Mouse (Mus musculus) hindbrain, embryonic 10.5 days (tissue): ENCODE results near the gene Gm10563. TPM values are rescaled to one million over a fixed set of nuclear protein-coding genes. Genes with fewer than 3 reads are reported as not detected.

Experiments
- DNase-seq: peaks from one replicate; pipeline ENCODE4 v3.0.0-alpha.2; 2017; ENCODE audit warnings: low spot score
- H3K27ac ChIP-seq: fragments of 300-500 bp; sonication (generic); 2 replicates; pipeline ENCODE4 v1.5.1; 2016; ENCODE audit warnings: mild to moderate bottlenecking, moderate library complexity
- H3K27me3 ChIP-seq: fragments of 300-500 bp; sonication (generic); 2 replicates; pipeline ENCODE4 v1.6.1; 2016; ENCODE audit warnings: mild to moderate bottlenecking; ENCODE audit not compliant: poor library complexity, insufficient read depth, severe bottlenecking
- H3K36me3 ChIP-seq: fragments of 300-500 bp; sonication (generic); 2 replicates; pipeline ENCODE4 v1.6.1; 2016; ENCODE audit warnings: mild to moderate bottlenecking, moderate library complexity
- H3K4me1 ChIP-seq: fragments of 300-500 bp; sonication (generic); replicated peaks from 2 replicates; pipeline ENCODE4 v1.6.1; 2016; ENCODE audit warnings: mild to moderate bottlenecking
- H3K4me3 ChIP-seq: fragments of 300-500 bp; sonication (generic); 2 replicates; pipeline ENCODE4 v1.5.1; 2016; ENCODE audit warnings: mild to moderate bottlenecking, moderate library complexity
- H3K9me3 ChIP-seq: fragments of 300-500 bp; sonication (generic); 2 replicates; pipeline ENCODE4 v1.6.1; 2016; ENCODE audit warnings: mild to moderate bottlenecking, moderate library complexity
- WGBS: fragments of 180-500 bp; shearing (Covaris S2); methylation state at CpG from one replicate; pipeline ENCODE4 v1.1.7; 2016; 5-methylcytosine and 5-hydroxymethylcytosine counted together
- polyA plus RNA-seq: library from polyadenylated mRNA; unstranded; fragments of >200 nt; fragmentation: Nextera tagmentation; extraction: Ambion mirVana; gene quantifications from 2 replicates; pipeline ENCODE4 v1.2.1, GENCODE M21; 2016

Gene Gm10563
- polyA plus RNA-seq, 1 experiment from 2014 or later, result not detected

- H3K4me1 ChIP-seq, result peaks cover 13% of the 10 kb centered on the region
- peak; percentile 97 for DNase-seq
- H3K9me3 ChIP-seq, result no peaks in the 10 kb centered on the region
- H3K36me3 ChIP-seq, result peaks cover 4% of the 10 kb centered on the region
- peak within 1 kb of the TSS; percentile 91 for H3K4me3 ChIP-seq
- peak within 1 kb of the TSS; percentile 88 for H3K27ac ChIP-seq
- under 1% methylated on average over 73 of the region's 73 CpGs for WGBS
- H3K27me3 ChIP-seq, result no peaks in the 10 kb centered on the region
Observed at GRCm38 (mm10) chr4:155668689-155669597, 23.7 kb upstream of the Gm10563 start, which contains the start of gene Mib2. Mib2 (minus strand) TSS chr4:155669198.

GRCm38 (mm10) chr4:155666903-155667302, 21.7 kb upstream of the Gm10563 start:
- no peak overlapping the region for H3K4me3 ChIP-seq
- no peak overlapping the region for H3K27ac ChIP-seq
- H3K36me3 ChIP-seq, result peaks cover 7% of the 10 kb centered on the region
- no peak for DNase-seq
- no peaks in the 10 kb centered on the region for H3K27me3 ChIP-seq
- H3K9me3 ChIP-seq, result no peaks in the 10 kb centered on the region
- H3K4me1 ChIP-seq, result peaks cover 13% of the 10 kb centered on the region

GRCm38 (mm10) chr4:155660641-155661040, 15.4 kb upstream of the Gm10563 start:
- peaks cover 40% of the 10 kb centered on the region for H3K36me3 ChIP-seq
- H3K9me3 ChIP-seq, result no peaks in the 10 kb centered on the region
- no peak overlapping the region for H3K27ac ChIP-seq
- H3K4me3 ChIP-seq, result no peak overlapping the region
- H3K27me3 ChIP-seq, result peaks cover 18% of the 10 kb centered on the region
- H3K4me1 ChIP-seq, result no peaks in the 10 kb centered on the region
- 90% methylated on average over 12 of the region's 12 CpGs for WGBS
- no peak for DNase-seq

GRCm38 (mm10) chr4:155658961-155659360, 13.8 kb upstream of the Gm10563 start:
- no peak overlapping the region for H3K27ac ChIP-seq
- 92% methylated on average over 10 of the region's 10 CpGs for WGBS
- H3K9me3 ChIP-seq, result no peaks in the 10 kb centered on the region
- no peak overlapping the region for H3K4me3 ChIP-seq
- no peak for DNase-seq
- H3K4me1 ChIP-seq, result peaks cover 17% of the 10 kb centered on the region
- H3K27me3 ChIP-seq, result peaks cover 35% of the 10 kb centered on the region
- H3K36me3 ChIP-seq, result peaks cover 36% of the 10 kb centered on the region

- Histone ChIP-seq H3K27ac (no peak overlapping the region), H3K9me3 (no peaks in the 10 kb centered on the region), H3K27me3 (peaks cover 61% of the 10 kb centered on the region), H3K4me1 (peaks cover 41% of the 10 kb centered on the region), H3K36me3 (peaks cover 40% of the 10 kb centered on the region), H3K4me3 (no peak overlapping the region)
- WGBS, result 92% methylated on average over 13 of the region's 13 CpGs
- no peak for DNase-seq
Observed at GRCm38 (mm10) chr4:155656214-155656751, 11.1 kb upstream of the Gm10563 start.

- H3K27ac ChIP-seq, result peak overlapping the region; percentile 50; the same call in 1 of the 2 replicates
Observed at GRCm38 (mm10) chr4:155654456-155655298, 9.5 kb upstream of the Gm10563 start.

GRCm38 (mm10) chr4:155654183-155654455, 8.9 kb upstream of the Gm10563 start:
- WGBS, result 2% methylated on average over 6 of the region's 6 CpGs
- DNase-seq, result no peak
- H3K36me3 ChIP-seq, result peaks cover 50% of the 10 kb centered on the region
- H3K4me1 ChIP-seq, result peaks cover 42% of the 10 kb centered on the region
- H3K9me3 ChIP-seq, result no peaks in the 10 kb centered on the region
- peaks cover 73% of the 10 kb centered on the region for H3K27me3 ChIP-seq
- no peak overlapping the region; the same call in 1 of the 2 replicates for H3K27ac ChIP-seq
- H3K4me3 ChIP-seq, result peak overlapping the region; percentile 56

More at GRCm38 (mm10) chr4:155654456-155655298, 9.5 kb upstream of the Gm10563 start:
- peaks cover 42% of the 10 kb centered on the region for H3K4me1 ChIP-seq
- H3K4me3 ChIP-seq, result peak overlapping the region; percentile 56
- 2% methylated on average over 52 of the region's 52 CpGs for WGBS
- peak; percentile 64 for DNase-seq
- H3K9me3 ChIP-seq, result no peaks in the 10 kb centered on the region
- peaks cover 49% of the 10 kb centered on the region for H3K36me3 ChIP-seq
- peaks cover 73% of the 10 kb centered on the region for H3K27me3 ChIP-seq

- peak; percentile 57 for DNase-seq
- Histone ChIP-seq H3K9me3 (no peaks in the 10 kb centered on the region), H3K36me3 (peaks cover 50% of the 10 kb centered on the region), H3K4me3 (peak overlapping the region; percentile 56), H3K27ac (peak overlapping the region; percentile 74; the same call in 1 of the 2 replicates), H3K27me3 (peaks cover 73% of the 10 kb centered on the region), H3K4me1 (peaks cover 42% of the 10 kb centered on the region)
- 2% methylated on average over 31 of the region's 31 CpGs for WGBS
Observed at GRCm38 (mm10) chr4:155653451-155654182, 8.4 kb upstream of the Gm10563 start.

- peak; percentile 71 for DNase-seq
- Histone ChIP-seq H3K27ac (peak within 1 kb of the TSS; percentile 74), H3K27me3 (peaks cover 73% of the 10 kb centered on the region), H3K9me3 (no peaks in the 10 kb centered on the region), H3K36me3 (peaks cover 50% of the 10 kb centered on the region), H3K4me3 (peak within 1 kb of the TSS; percentile 56), H3K4me1 (peaks cover 42% of the 10 kb centered on the region)
- under 1% methylated on average over 33 of the region's 33 CpGs for WGBS
Observed at GRCm38 (mm10) chr4:155653086-155653450, 7.9 kb upstream of the Gm10563 start, which contains the start of gene Mmp23. Mmp23 (minus strand) TSS chr4:155653384.

GRCm38 (mm10) chr4:155652283-155653085, 7.3 kb upstream of the Gm10563 start:
- peak overlapping the region; percentile 56 for H3K4me3 ChIP-seq
- peaks cover 73% of the 10 kb centered on the region for H3K27me3 ChIP-seq
- H3K27ac ChIP-seq, result peak overlapping the region; percentile 74
- DNase-seq, result peak; percentile 13
- 23% methylated on average over 36 of the region's 36 CpGs for WGBS
- peaks cover 42% of the 10 kb centered on the region for H3K4me1 ChIP-seq
- H3K36me3 ChIP-seq, result peaks cover 52% of the 10 kb centered on the region
- H3K9me3 ChIP-seq, result no peaks in the 10 kb centered on the region

GRCm38 (mm10) chr4:155651553-155652269, 6.5 kb upstream of the Gm10563 start:
- peaks cover 60% of the 10 kb centered on the region for H3K36me3 ChIP-seq
- 66% methylated on average over 15 of the region's 15 CpGs for WGBS
- no peak overlapping the region for H3K27ac ChIP-seq
- H3K4me1 ChIP-seq, result peaks cover 42% of the 10 kb centered on the region
- no peak overlapping the region for H3K4me3 ChIP-seq
- no peaks in the 10 kb centered on the region for H3K9me3 ChIP-seq
- DNase-seq, result no peak
- peaks cover 66% of the 10 kb centered on the region for H3K27me3 ChIP-seq
